Mouse (Mus musculus): Measurements from ENCODE around the gene Tcaf1.

The Tcaf1 gene

GRCm38 (mm10) chr6:42709291-42710211, at the start of gene Tcaf1:
Gene Tcaf1 (minus strand): TSS chr6:42710088.
- DNase-seq (ENCODE audit: low spot score), result peak; percentile 46

GRCm38 (mm10) chr6:42756104-42756503, 46.2 kb upstream of the Tcaf1 start, which contains the start of gene Olfr38:
Gene Olfr38 (plus strand): TSS chr6:42756404.
- no peak for DNase-seq (ENCODE audit: low spot score)

GRCm38 (mm10) chr6:42747846-42748245, 38.0 kb upstream of the Tcaf1 start:
- DNase-seq (ENCODE audit: low spot score), result no peak

- DNase-seq (ENCODE audit: low spot score), result no peak
Measured at GRCm38 (mm10) chr6:42742303-42742702, 32.4 kb upstream of the Tcaf1 start.

GRCm38 (mm10) chr6:42739071-42739470, 29.2 kb upstream of the Tcaf1 start, which contains the start of gene Olfr453:
Gene Olfr453 (plus strand): TSS chr6:42739371.
- DNase-seq (ENCODE audit: low spot score), result no peak

- no peak for DNase-seq (ENCODE audit: low spot score)
Measured at GRCm38 (mm10) chr6:42717973-42718372, 8.1 kb upstream of the Tcaf1 start.

- DNase-seq (ENCODE audit: low spot score), result no peak
Measured at GRCm38 (mm10) chr6:42714668-42715067, 4.8 kb upstream of the Tcaf1 start.

GRCm38 (mm10) chr6:42692517-42693190, 17.2 kb downstream of the Tcaf1 start:
- peak; percentile 56 for DNase-seq (ENCODE audit: low spot score)

- DNase-seq (ENCODE audit: low spot score), result peak; percentile 35
Measured at GRCm38 (mm10) chr6:42692154-42692516, 17.8 kb downstream of the Tcaf1 start.

- DNase-seq (ENCODE audit: low spot score), result no peak
Measured at GRCm38 (mm10) chr6:42689761-42690160, 20.1 kb downstream of the Tcaf1 start.

- DNase-seq (ENCODE audit: low spot score), result no peak
Measured at GRCm38 (mm10) chr6:42687907-42688306, 22.0 kb downstream of the Tcaf1 start.

- DNase-seq (ENCODE audit: low spot score), result no peak
Measured at GRCm38 (mm10) chr6:42680077-42680476, 29.8 kb downstream of the Tcaf1 start.

GRCm38 (mm10) chr6:42676011-42676410, 33.9 kb downstream of the Tcaf1 start:
- DNase-seq (ENCODE audit: low spot score), result no peak

- DNase-seq (ENCODE audit: low spot score), result no peak
Measured at GRCm38 (mm10) chr6:42671767-42672166, 38.1 kb downstream of the Tcaf1 start.

GRCm38 (mm10) chr6:42667722-42668121, 42.2 kb downstream of the Tcaf1 start:
- DNase-seq (ENCODE audit: low spot score), result no peak

- no peak for DNase-seq (ENCODE audit: low spot score)
Measured at GRCm38 (mm10) chr6:42661739-42662138, 48.1 kb downstream of the Tcaf1 start.

- peak; percentile 67 for DNase-seq (ENCODE audit: low spot score)
Measured at GRCm38 (mm10) chr6:42644912-42645549, 64.9 kb downstream of the Tcaf1 start, which contains the start of gene Tcaf2. Gene Tcaf2 (minus strand): TSS chr6:42645254.

GRCm38 (mm10) chr6:42634393-42634792, 75.5 kb downstream of the Tcaf1 start:
- DNase-seq (ENCODE audit: low spot score), result no peak

GRCm38 (mm10) chr6:42631395-42631794, 78.5 kb downstream of the Tcaf1 start:
- no peak for DNase-seq (ENCODE audit: low spot score)

Data from ovary, postnatal 10 days (tissue).